Mouse (Mus musculus) right cerebral cortex, postnatal 14 days (tissue): Measurements from ENCODE around the gene 2410015M20Rik.
A peak's percentile ranks its signal among the peaks of the same experiment; 100 is the strongest.
"Not testable (repeated sequence)": the region's sequence is repeated elsewhere in the genome, so short reads cannot be mapped to it uniquely, and the experiment has no call there.

ENCODE experiments used
- DNase-seq: peaks from one replicate; pipeline ENCODE4 v3.0.0; 2022

The 2410015M20Rik gene

GRCm38 (mm10) chr17:56609452-56610171, at the start of gene 2410015M20Rik:
Gene 2410015M20Rik (minus strand): TSS chr17:56609771.
- peak; percentile 94 for DNase-seq

- DNase-seq: no peak
Observed at GRCm38 (mm10) chr17:56656171-56656570, 46.6 kb upstream of the 2410015M20Rik start.

GRCm38 (mm10) chr17:56655311-56655710, 45.7 kb upstream of the 2410015M20Rik start:
- no peak for DNase-seq

GRCm38 (mm10) chr17:56654771-56655170, 45.2 kb upstream of the 2410015M20Rik start:
- DNase-seq: no peak

- no peak for DNase-seq
Observed at GRCm38 (mm10) chr17:56651801-56652200, 42.2 kb upstream of the 2410015M20Rik start.

GRCm38 (mm10) chr17:56647546-56647945, 38.0 kb upstream of the 2410015M20Rik start:
- no peak for DNase-seq

- no peak for DNase-seq
Observed at GRCm38 (mm10) chr17:56643237-56643636, 33.7 kb upstream of the 2410015M20Rik start.

GRCm38 (mm10) chr17:56634023-56634422, 24.5 kb upstream of the 2410015M20Rik start:
- DNase-seq: no peak

- no peak for DNase-seq
Observed at GRCm38 (mm10) chr17:56631807-56632206, 22.2 kb upstream of the 2410015M20Rik start.

- DNase-seq: not testable (repeated sequence)
Observed at GRCm38 (mm10) chr17:56629800-56630781, 20.5 kb upstream of the 2410015M20Rik start.

- DNase-seq: no peak
Observed at GRCm38 (mm10) chr17:56627530-56628277, 18.1 kb upstream of the 2410015M20Rik start, which contains the start of gene Catsperd. Gene Catsperd (plus strand): TSS chr17:56628143.

GRCm38 (mm10) chr17:56626754-56627470, 17.3 kb upstream of the 2410015M20Rik start, which contains the start of gene Lonp1:
Gene Lonp1 (minus strand): TSS chr17:56626887.
- peak; percentile 95 for DNase-seq

GRCm38 (mm10) chr17:56626260-56626659, 16.7 kb upstream of the 2410015M20Rik start:
- DNase-seq: no peak

- DNase-seq: no peak
Observed at GRCm38 (mm10) chr17:56625495-56625894, 15.9 kb upstream of the 2410015M20Rik start.

- DNase-seq: no peak
Observed at GRCm38 (mm10) chr17:56617628-56618027, 8.1 kb upstream of the 2410015M20Rik start.

GRCm38 (mm10) chr17:56616725-56617124, 7.2 kb upstream of the 2410015M20Rik start:
- no peak for DNase-seq

- DNase-seq: no peak
Observed at GRCm38 (mm10) chr17:56615792-56616191, 6.2 kb upstream of the 2410015M20Rik start.

- no peak for DNase-seq
Observed at GRCm38 (mm10) chr17:56615136-56615784, 5.7 kb upstream of the 2410015M20Rik start.

GRCm38 (mm10) chr17:56614391-56615135, 5.0 kb upstream of the 2410015M20Rik start:
- no peak for DNase-seq

- DNase-seq: not testable (repeated sequence)
Observed at GRCm38 (mm10) chr17:56613893-56614292, 4.3 kb upstream of the 2410015M20Rik start.
